Mouse (Mus musculus) neural tube, embryonic 13.5 days (tissue): Measurements from ENCODE around the gene Tax1bp1. TPM values are rescaled to one million over a fixed set of nuclear protein-coding genes. Genes with fewer than 3 reads are reported as not detected.

Experiments
- ATAC-seq: fragments of 200-750 bp; cut with Nextera tagmentation; 2 replicates; pipeline ENCODE4 v1.8.0; 2017; ENCODE audit warnings: low read depth, mild to moderate bottlenecking, moderate TSS enrichment, moderate library complexity
- H3K27ac ChIP-seq: fragments of 300-500 bp; sonication (generic); replicated peaks from 2 replicates; pipeline ENCODE4 v1.5.1; 2015; ENCODE audit warnings: moderate library complexity, mild to moderate bottlenecking, inconsistent platforms
- H3K27me3 ChIP-seq: fragments of 300-500 bp; sonication (generic); 2 replicates; pipeline ENCODE4 v1.6.1; 2015; ENCODE audit warnings: mild to moderate bottlenecking, inconsistent platforms
- H3K36me3 ChIP-seq: fragments of 300-500 bp; sonication (generic); 2 replicates; pipeline ENCODE4 v1.6.1; 2015; ENCODE audit warnings: mild to moderate bottlenecking, inconsistent platforms
- H3K4me1 ChIP-seq: fragments of 300-500 bp; sonication (generic); replicated peaks from 2 replicates; pipeline ENCODE4 v1.6.1; 2015; ENCODE audit warnings: inconsistent platforms
- H3K4me2 ChIP-seq: fragments of 300-500 bp; sonication (generic); 2 replicates; pipeline ENCODE4 v1.6.1; 2015; ENCODE audit warnings: inconsistent platforms, mild to moderate bottlenecking, moderate library complexity
- H3K4me3 ChIP-seq: fragments of 300-500 bp; sonication (generic); 2 replicates; pipeline ENCODE4 v1.5.1; 2015; ENCODE audit warnings: mild to moderate bottlenecking, inconsistent platforms
- H3K9ac ChIP-seq: fragments of 300-500 bp; sonication (generic); 2 replicates; pipeline ENCODE4 v1.6.1; 2015; ENCODE audit warnings: moderate library complexity, mild to moderate bottlenecking, inconsistent platforms
- H3K9me3 ChIP-seq: fragments of 300-500 bp; sonication (generic); 2 replicates; pipeline ENCODE4 v1.6.1; 2016; ENCODE audit warnings: inconsistent platforms
- WGBS: fragments of 180-500 bp; shearing (Covaris S2); methylation state at CpG from one replicate; pipeline ENCODE4 v1.1.7; 2015; 5-methylcytosine and 5-hydroxymethylcytosine counted together
- polyA plus RNA-seq: library from polyadenylated mRNA; unstranded; fragments of >200 nt; fragmentation: Nextera tagmentation; extraction: Ambion mirVana; gene quantifications from 2 replicates; pipeline ENCODE4 v1.2.1, GENCODE M21; 2015

Tax1bp1 gene
- polyA plus RNA-seq, 1 experiment from 2014 or later, result 156 TPM

DNA sequence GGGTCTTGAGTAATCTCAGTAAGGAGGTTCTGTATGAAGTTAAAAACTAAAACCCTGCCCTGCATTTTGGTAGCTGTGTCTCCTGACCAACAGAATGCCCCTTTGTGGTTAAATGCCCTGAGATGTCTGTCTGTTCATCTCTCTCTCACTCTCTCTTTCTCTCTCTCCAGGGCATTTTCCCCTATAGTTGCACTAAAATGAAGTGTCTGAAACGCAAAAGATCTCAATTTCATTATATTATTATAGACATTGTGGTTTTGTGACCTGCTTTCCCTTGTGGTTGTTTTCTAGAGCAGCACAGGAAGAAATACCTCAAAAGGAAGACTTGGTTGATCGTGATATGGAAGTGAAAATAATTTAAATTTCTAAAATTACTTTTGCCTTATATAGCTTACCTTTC lies 966 bp upstream of the Tax1bp1 start:
- Histone ChIP-seq H3K27me3 (no peaks in the 10 kb centered on the region), H3K9me3 (no peaks in the 10 kb centered on the region), H3K4me2 (no peak overlapping the region), H3K4me3 (no peak overlapping the region), H3K27ac (no peak overlapping the region), H3K9ac (no peak overlapping the region), H3K36me3 (no peaks in the 10 kb centered on the region), H3K4me1 (peaks cover 14% of the 10 kb centered on the region)
- no peak for ATAC-seq
- 80% methylated on average over 2 of the region's 2 CpGs for whole genome bisulfite sequencing

GRCm38 (mm10) chr6:52713897-52714509 lies 474 bp downstream of the Tax1bp1 start:
- peak overlapping the region; percentile 86 for H3K4me3 ChIP-seq
- peak; percentile 76 for ATAC-seq
- peaks cover 14% of the 10 kb centered on the region for H3K4me1 ChIP-seq
- H3K9me3 ChIP-seq, result no peaks in the 10 kb centered on the region
- WGBS, result under 1% methylated on average over 52 of the region's 52 CpGs
- H3K9ac ChIP-seq, result peak overlapping the region; percentile 90
- H3K27ac ChIP-seq, result peak overlapping the region; percentile 89
- H3K36me3 ChIP-seq, result no peaks in the 10 kb centered on the region
- H3K4me2 ChIP-seq, result peak overlapping the region; percentile 69
- no peaks in the 10 kb centered on the region for H3K27me3 ChIP-seq

DNA sequence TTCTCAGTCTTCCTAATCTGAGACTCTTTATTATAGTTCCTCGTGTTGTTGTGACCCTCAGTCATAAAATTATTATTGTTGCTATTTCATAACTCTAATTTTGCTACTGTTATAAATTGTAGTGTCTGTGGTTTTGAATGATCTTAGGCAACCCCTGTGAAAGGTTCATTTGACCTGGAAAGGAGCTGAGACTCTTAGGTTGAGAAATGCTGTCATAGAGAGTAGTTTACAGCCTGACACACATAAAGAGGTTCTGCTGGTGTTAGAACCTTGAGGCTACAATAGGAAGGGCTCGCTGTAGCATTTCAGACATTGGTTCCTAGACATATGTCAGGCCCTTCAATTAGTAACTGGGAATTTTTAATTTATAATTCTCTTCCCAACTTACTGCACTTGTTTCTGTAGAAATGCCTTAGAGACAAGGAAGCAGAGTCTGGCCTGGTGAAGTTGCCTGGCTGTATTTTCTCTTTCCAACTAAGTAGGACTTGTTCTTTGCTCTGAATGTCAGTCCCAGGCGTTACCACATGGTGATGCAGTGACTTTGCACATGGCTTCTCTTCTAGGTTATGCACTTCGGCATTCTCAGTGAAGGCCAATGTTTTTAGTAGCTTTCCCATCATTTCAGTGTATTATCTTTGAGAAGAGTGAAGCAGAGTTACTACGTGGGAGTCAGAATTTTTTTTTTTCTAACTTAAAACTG lies 4.1 kb downstream of the Tax1bp1 start:
- WGBS, result 87% methylated on average over 5 of the region's 5 CpGs
- Histone ChIP-seq H3K27me3 (no peaks in the 10 kb centered on the region), H3K4me2 (no peak overlapping the region), H3K4me3 (no peak overlapping the region), H3K27ac (no peak overlapping the region), H3K36me3 (0 out of 2 replicates have a peak, but pooled peaks cover 3% of the 10 kb centered on the region), H3K9ac (no peak overlapping the region), H3K9me3 (no peaks in the 10 kb centered on the region), H3K4me1 (peaks cover 14% of the 10 kb centered on the region)
- ATAC-seq, result no peak

DNA sequence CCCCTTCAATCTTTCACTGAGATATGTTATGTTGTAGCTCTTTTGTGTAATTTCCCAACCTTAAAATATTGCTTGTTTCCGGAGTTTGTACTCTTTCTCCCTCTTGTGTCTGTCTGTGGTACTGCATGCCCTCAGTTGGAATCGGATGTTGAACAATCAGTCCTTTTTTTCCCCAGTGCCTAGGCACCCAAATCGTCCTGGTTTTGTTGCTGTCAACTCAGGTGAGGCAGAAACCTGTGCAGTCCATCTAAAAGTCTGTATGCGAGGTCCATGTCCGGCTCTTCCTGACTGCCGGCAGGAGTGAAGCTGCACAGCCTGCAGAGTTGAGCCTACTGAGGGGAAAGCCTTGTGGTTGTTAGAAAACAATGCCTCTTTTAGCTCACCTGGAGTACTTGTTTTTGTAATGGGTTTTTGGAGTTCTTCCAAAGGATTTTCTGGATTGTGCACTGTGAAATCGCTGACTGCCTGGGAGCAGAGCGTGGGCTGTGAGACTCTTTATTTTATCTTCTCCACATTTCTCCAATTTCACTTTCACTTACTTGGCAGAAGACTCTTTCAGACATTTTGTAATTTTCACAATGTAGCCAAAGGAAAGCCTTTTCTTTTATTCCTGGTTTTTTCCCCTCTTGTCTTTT lies 11.4 kb downstream of the Tax1bp1 start:
- H3K27ac ChIP-seq, result no peak overlapping the region
- WGBS, result 63% methylated on average over 8 of the region's 8 CpGs
- no peak overlapping the region for H3K4me2 ChIP-seq
- no peak overlapping the region for H3K4me3 ChIP-seq
- no peak overlapping the region for H3K9ac ChIP-seq
- ATAC-seq, result no peak
- H3K4me1 ChIP-seq, result peaks cover 3% of the 10 kb centered on the region; the same call in 1 of the 2 replicates
- H3K36me3 ChIP-seq, result peaks cover 27% of the 10 kb centered on the region
- H3K27me3 ChIP-seq, result no peaks in the 10 kb centered on the region
- H3K9me3 ChIP-seq, result no peaks in the 10 kb centered on the region

DNA sequence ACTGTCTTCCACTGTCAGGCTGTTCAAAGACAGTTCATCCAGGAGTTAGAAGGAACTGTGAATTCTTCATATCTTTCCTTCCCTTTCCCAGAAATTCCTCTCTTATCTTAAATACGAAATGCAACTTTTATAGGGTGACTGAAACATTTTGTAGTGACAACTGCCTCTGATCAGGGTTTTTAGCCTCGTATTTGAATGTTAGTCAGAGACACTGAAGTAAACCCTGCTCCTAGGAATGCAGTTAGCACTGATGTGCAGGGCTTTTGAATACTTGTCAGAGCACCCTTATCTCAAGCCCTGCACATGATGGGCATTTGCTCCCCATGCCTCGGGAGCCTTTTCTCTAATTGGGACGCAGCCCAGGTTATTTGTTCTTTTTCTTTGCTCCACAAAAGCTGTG lies 16.8 kb downstream of the Tax1bp1 start:
- Histone ChIP-seq H3K4me2 (no peak overlapping the region), H3K27me3 (no peaks in the 10 kb centered on the region), H3K4me1 (no peaks in the 10 kb centered on the region), H3K36me3 (peaks cover 25% of the 10 kb centered on the region), H3K9ac (no peak overlapping the region), H3K4me3 (no peak overlapping the region), H3K9me3 (no peaks in the 10 kb centered on the region), H3K27ac (no peak overlapping the region)
- ATAC-seq, result no peak
- WGBS, result 81% methylated on average over 4 of the region's 4 CpGs

DNA sequence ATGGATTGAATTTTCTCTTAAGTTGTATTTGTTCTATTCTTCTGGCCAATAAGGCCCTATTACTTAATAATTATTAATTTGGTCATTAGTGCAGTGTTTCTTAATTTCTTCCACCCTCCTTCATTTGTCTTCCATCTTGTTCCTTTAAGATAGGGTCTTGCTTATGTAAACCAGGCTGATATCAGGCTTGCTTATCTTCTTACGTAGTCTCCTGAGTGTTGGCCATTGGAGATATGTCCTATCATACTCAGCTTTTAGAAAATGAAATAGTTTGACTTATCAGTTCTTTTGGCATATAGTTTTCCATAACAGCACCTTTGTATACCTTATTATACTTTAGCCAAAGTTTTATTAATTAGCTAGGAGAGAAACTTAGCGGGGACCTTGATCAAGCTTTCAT lies 21.1 kb downstream of the Tax1bp1 start:
- Histone ChIP-seq H3K4me1 (no peaks in the 10 kb centered on the region), H3K36me3 (peaks cover 37% of the 10 kb centered on the region), H3K4me2 (no peak overlapping the region), H3K27me3 (no peaks in the 10 kb centered on the region), H3K27ac (no peak overlapping the region), H3K9ac (no peak overlapping the region), H3K4me3 (no peak overlapping the region), H3K9me3 (no peaks in the 10 kb centered on the region)
- over 99% methylated on average over 2 of the region's 2 CpGs for WGBS
- no peak for ATAC-seq

DNA sequence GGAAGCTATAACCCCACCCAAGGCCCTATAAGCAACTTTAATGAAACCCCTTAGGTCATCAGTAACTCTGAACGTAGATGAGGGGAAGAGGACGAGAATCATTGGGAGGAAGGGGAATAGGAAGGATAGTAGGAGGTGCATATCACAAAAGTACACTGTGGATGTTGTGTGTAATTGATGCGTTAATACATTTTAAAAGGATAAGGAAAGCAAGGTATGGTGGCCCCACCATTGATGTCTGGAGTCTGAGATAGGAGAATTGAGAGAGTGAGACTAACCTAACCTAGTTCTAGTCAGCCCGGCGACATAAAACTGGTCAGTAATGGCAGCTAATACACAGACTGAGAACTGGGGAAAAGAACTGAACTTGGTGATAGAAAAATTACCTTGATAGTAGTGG lies 39.3 kb downstream of the Tax1bp1 start:
- 94% methylated on average over 5 of the region's 5 CpGs for WGBS
- peaks cover 44% of the 10 kb centered on the region for H3K36me3 ChIP-seq
- no peak for ATAC-seq

GRCm38 (mm10) chr6:52765206-52765605 lies 51.7 kb downstream of the Tax1bp1 start:
- WGBS, result 75% methylated on average over 7 of the region's 7 CpGs
- ATAC-seq, result no peak
- H3K27me3 ChIP-seq, result no peaks in the 10 kb centered on the region
- peaks cover 52% of the 10 kb centered on the region for H3K36me3 ChIP-seq
- no peaks in the 10 kb centered on the region for H3K9me3 ChIP-seq
- H3K4me1 ChIP-seq, result no peaks in the 10 kb centered on the region
- no peak overlapping the region for H3K4me2 ChIP-seq
- no peak overlapping the region for H3K27ac ChIP-seq
- no peak overlapping the region for H3K4me3 ChIP-seq
- H3K9ac ChIP-seq, result no peak overlapping the region

More for the DNA sequence above, 39.3 kb downstream of the Tax1bp1 start:
- Histone ChIP-seq H3K9me3 (no peaks in the 10 kb centered on the region), H3K27me3 (no peaks in the 10 kb centered on the region), H3K9ac (no peak overlapping the region), H3K27ac (no peak overlapping the region), H3K4me1 (no peaks in the 10 kb centered on the region), H3K4me2 (no peak overlapping the region), H3K4me3 (no peak overlapping the region)

- no peaks in the 10 kb centered on the region for H3K9me3 ChIP-seq
- no peak for ATAC-seq
- 95% methylated on average over 1 of the region's 1 CpGs for WGBS
These were observed 57.3 kb downstream of the Tax1bp1 start for GRCm38 (mm10) chr6:52770789-52771188.

DNA sequence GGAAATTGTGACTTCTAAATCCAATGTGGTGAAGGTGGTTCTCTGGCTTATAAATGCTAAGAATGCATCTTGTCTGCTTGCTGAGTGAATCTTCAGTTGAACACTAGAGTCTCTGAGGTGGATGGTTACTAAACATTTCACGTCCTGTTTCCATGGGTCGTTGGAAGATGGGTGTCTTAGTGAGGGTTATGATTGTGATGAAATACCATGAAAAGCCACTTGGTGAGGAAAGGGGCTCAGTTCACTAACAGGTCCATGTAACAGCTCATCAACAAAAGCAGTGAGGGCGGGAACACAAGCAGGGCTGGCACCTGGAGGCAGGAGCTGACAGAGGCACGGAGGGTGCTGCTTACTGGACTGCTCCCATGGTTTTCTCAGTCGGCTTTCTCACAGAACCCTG lies 59.6 kb downstream of the Tax1bp1 start:
- no peak for ATAC-seq
- Histone ChIP-seq H3K9ac (no peak overlapping the region), H3K36me3 (peaks cover 20% of the 10 kb centered on the region; the same call in 1 of the 2 replicates), H3K4me2 (no peak overlapping the region), H3K4me3 (no peak overlapping the region), H3K27me3 (no peaks in the 10 kb centered on the region), H3K27ac (no peak overlapping the region), H3K4me1 (no peaks in the 10 kb centered on the region), H3K9me3 (no peaks in the 10 kb centered on the region)
- 85% methylated on average over 5 of the region's 5 CpGs for WGBS

More at GRCm38 (mm10) chr6:52770789-52771188, 57.3 kb downstream of the Tax1bp1 start:
- Histone ChIP-seq H3K4me1 (no peaks in the 10 kb centered on the region), H3K4me3 (no peak overlapping the region), H3K27ac (no peak overlapping the region), H3K9ac (no peak overlapping the region), H3K4me2 (no peak overlapping the region), H3K27me3 (no peaks in the 10 kb centered on the region), H3K36me3 (peaks cover 41% of the 10 kb centered on the region)

DNA sequence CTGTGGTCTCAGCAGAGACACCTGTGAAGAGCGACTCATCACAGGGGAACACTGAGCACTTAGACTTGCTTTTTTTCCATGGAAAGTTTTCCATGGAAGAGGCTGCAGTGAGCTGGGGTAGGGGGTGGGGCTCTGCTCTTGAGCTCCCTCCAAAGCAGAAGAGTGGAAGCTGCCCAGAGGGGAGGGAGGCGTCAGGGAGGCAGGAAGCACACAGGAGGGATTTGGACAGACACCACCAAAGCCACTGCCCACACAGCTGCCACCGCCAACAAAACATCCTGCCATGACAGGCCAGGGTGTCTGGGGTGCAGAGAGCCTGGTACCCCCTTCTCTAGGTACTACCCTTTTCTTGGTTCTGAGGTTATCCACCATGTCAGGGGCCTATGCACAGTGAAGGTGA lies 61.8 kb downstream of the Tax1bp1 start:
- Histone ChIP-seq H3K4me2 (no peak overlapping the region), H3K4me1 (no peaks in the 10 kb centered on the region), H3K9me3 (no peaks in the 10 kb centered on the region), H3K27me3 (no peaks in the 10 kb centered on the region), H3K4me3 (no peak overlapping the region), H3K36me3 (0 out of 2 replicates have a peak, but pooled peaks cover 5% of the 10 kb centered on the region), H3K27ac (no peak overlapping the region), H3K9ac (no peak overlapping the region)
- ATAC-seq, result no peak
- WGBS, result 84% methylated on average over 3 of the region's 3 CpGs

DNA sequence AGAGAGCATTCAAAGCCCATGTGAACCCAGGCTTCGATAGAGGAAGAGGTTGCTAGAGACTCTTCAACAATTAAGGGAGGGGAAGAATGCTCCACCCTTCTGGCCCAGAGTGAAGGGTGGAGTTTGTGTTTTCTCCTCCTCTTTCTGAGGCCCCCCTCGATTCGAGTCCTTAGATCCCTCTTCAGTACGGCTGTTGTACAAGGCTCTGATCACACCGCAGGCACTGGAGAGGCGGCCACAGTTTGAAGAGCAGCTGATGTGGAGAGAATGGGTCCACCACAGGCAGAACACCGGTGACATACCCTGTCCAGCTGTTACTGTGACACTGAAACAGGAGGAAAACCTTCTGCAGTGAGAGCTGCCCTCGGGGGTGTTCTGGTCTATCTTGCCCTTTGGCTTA lies 62.4 kb downstream of the Tax1bp1 start:
- Histone ChIP-seq H3K9me3 (no peaks in the 10 kb centered on the region), H3K9ac (no peak overlapping the region), H3K4me3 (no peak overlapping the region), H3K27me3 (no peaks in the 10 kb centered on the region), H3K4me1 (no peaks in the 10 kb centered on the region), H3K4me2 (no peak overlapping the region), H3K27ac (no peak overlapping the region), H3K36me3 (0 out of 2 replicates have a peak, but pooled peaks cover 5% of the 10 kb centered on the region)
- ATAC-seq, result no peak
- 83% methylated on average over 8 of the region's 8 CpGs for WGBS
